Mouse (Mus musculus) bone marrow macrophage, adult 2 months (primary cell): ENCODE data around the gene Cdk14. TPM values are rescaled to one million over a fixed set of nuclear protein-coding genes. Genes with fewer than 3 reads are reported as not detected.

Source experiments
- H3K27ac ChIP-seq: 2 replicates; pipeline ENCODE4 v1.5.1; 2012; ENCODE audit warnings: low read depth, low read length; ENCODE audit not compliant: insufficient read depth
- H3K4me1 ChIP-seq: 2 replicates; pipeline ENCODE4 v1.6.1; 2012; ENCODE audit warnings: low read length; ENCODE audit not compliant: control insufficient read depth, insufficient read depth
- H3K4me3 ChIP-seq: 2 replicates; pipeline ENCODE4 v1.5.1; 2012; ENCODE audit warnings: mild to moderate bottlenecking, low read length, moderate library complexity; ENCODE audit not compliant: insufficient read depth
- CTCF ChIP-seq: IDR thresholded peaks from 2 replicates; pipeline ENCODE4 v1.5.1; 2012; ENCODE audit warnings: low read depth, mild to moderate bottlenecking, low read length, moderate library complexity
- POLR2A ChIP-seq: IDR thresholded peaks from 2 replicates; pipeline ENCODE4 v1.6.1; 2012; ENCODE audit warnings: mild to moderate bottlenecking, low read depth, low read length, borderline replicate concordance
- polyA plus RNA-seq: library from polyadenylated mRNA; stranded (reverse); fragments of >200 nt; gene quantifications from 2 replicates; pipeline ENCODE4 v1.2.4, GENCODE M21; 2012; ENCODE audit not compliant: missing spikeins, insufficient read depth, insufficient read length

Gene Cdk14
- polyA plus RNA-seq, 1 experiment, result 43.6 TPM

GRCm38 (mm10) chr5:4858032-4858641, 562.0 kb downstream of the Cdk14 start:
- no peak overlapping the region for H3K27ac ChIP-seq
- H3K4me1 ChIP-seq, result no peaks in the 10 kb centered on the region
- no peak overlapping the region for H3K4me3 ChIP-seq
- TF ChIP-seq CTCF, result no peak
- no peak for TF ChIP-seq POLR2A

GRCm38 (mm10) chr5:4853503-4853902, 566.6 kb downstream of the Cdk14 start:
- no peak overlapping the region for H3K27ac ChIP-seq
- no peak overlapping the region for H3K4me3 ChIP-seq
- TF ChIP-seq CTCF, result no peak
- TF ChIP-seq POLR2A, result no peak
- no peaks in the 10 kb centered on the region for H3K4me1 ChIP-seq

DNA sequence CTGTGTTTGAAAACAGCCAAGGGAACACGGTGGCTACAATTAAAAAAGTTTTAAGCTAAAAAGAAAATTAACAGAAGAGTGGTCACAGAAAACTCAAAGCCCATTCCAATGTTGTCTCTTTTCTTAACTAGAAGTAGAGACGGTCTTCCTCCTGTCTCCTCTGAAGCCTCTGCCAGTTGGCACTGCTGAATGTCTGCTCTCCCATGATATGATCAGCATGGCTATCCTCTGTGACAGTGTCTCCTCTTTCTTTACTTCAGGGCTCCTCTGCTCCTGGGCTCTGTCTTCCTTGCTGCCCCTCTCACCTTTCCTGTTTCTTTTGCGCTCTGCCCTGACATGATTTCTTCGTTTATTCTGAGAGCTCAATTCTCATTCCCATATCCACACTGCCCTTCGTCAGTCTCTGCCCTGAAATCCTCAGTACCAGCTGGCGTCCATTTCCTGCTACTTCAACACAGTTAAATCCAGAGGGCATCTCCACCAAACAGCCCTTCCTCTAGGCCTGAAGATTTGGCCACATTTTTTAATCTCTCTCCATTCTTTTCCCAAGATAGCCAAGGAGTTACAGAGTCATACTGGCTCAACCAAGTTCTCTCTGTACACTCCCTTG, 567.3 kb downstream of the Cdk14 start:
- TF ChIP-seq CTCF (no peak), POLR2A (no peak)
- Histone ChIP-seq H3K4me3 (no peak overlapping the region), H3K27ac (no peak overlapping the region), H3K4me1 (no peaks in the 10 kb centered on the region)

- TF ChIP-seq CTCF (no peak), POLR2A (no peak)
Observed at GRCm38 (mm10) chr5:4851934-4852710, 568.0 kb downstream of the Cdk14 start.

DNA sequence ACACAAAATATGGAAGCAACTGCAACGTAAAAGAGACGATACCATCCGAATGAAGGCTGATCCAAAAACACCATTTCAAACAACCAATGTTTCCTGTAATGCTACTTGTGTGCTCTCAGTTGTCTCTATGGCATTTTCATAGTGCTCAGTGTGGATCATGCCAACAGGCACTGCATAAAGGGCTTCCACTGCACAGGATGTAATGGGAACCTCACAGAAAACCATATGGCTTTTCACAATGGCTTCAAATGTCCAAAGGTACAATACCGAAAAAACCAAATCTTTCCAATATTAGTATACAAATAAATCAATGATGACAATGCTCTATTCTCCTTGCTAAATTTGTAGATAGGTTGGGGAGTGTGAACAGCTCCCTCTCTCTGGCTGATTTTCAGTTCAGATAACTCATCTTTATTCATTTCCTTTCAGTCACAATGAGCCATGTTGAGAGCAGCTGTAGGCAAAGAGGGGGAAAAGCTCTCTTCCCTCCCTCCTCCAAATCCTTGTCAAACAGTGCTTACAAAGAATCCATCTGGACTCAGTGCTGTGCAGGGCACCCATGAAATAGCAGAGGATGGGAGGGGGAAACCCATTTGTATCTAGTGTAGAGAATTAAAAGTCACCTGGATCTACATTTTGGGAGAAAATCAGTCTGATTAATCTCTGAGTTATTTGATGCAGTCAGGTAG, 568.7 kb downstream of the Cdk14 start:
- Histone ChIP-seq H3K27ac (no peak overlapping the region), H3K4me3 (no peak overlapping the region), H3K4me1 (no peaks in the 10 kb centered on the region)
- TF ChIP-seq CTCF (no peak), POLR2A (no peak)

More at GRCm38 (mm10) chr5:4851934-4852710, 568.0 kb downstream of the Cdk14 start:
- Histone ChIP-seq H3K4me1 (no peaks in the 10 kb centered on the region), H3K27ac (no peak overlapping the region), H3K4me3 (no peak overlapping the region)

GRCm38 (mm10) chr5:4834819-4835480, 585.2 kb downstream of the Cdk14 start:
- Histone ChIP-seq H3K4me3 (no peak overlapping the region), H3K4me1 (no peaks in the 10 kb centered on the region), H3K27ac (no peak overlapping the region)
- TF ChIP-seq POLR2A (no peak), CTCF (no peak)

DNA sequence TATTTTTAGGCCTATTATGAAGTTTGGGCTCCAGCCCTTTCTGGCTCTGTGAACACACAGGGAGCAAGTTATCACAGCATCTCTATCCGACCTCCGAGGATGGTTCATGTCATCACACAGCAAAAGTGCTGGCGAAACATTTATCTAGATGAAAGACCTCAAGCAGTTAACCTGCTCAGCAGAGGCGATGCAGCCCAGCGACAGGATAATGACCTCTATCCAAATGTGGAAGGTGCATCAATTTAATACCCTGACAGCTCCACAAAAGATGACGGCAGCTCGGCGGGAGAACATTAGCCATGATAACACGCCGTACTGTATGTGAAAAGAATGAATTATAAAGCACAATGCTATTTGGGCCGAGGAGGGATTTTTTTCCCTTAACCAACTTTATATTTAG, 586.2 kb downstream of the Cdk14 start:
- Histone ChIP-seq H3K4me1 (no peaks in the 10 kb centered on the region), H3K27ac (no peak overlapping the region), H3K4me3 (no peak overlapping the region)
- no peak for TF ChIP-seq CTCF
- TF ChIP-seq POLR2A, result no peak

GRCm38 (mm10) chr5:4826886-4827285, 593.2 kb downstream of the Cdk14 start:
- Histone ChIP-seq H3K27ac (no peak overlapping the region), H3K4me1 (no peaks in the 10 kb centered on the region), H3K4me3 (no peak overlapping the region)
- TF ChIP-seq CTCF (no peak), POLR2A (no peak)

DNA sequence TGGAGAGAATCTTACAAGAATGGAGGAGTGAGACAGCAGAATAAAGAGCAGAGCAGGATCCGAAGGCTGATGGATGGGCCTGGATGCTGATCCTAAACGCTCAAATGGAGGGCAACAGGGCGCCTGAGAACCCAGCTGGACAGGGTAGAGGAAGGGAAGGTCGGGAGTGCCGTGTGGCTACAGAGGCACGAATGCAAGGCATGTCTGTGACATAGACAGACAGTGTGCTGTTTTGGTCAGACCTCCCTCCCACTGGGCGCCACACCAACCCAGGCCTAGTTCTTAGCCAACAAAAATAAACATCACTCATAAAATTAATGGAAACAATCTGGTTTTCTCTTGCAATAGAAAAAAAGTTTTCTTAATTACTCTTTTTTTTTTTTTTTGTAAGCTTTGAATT, 594.2 kb downstream of the Cdk14 start:
- no peaks in the 10 kb centered on the region for H3K4me1 ChIP-seq
- H3K27ac ChIP-seq, result no peak overlapping the region
- no peak overlapping the region for H3K4me3 ChIP-seq
- TF ChIP-seq POLR2A, result no peak
- TF ChIP-seq CTCF, result no peak

- TF ChIP-seq POLR2A (no peak), CTCF (no peak)
- Histone ChIP-seq H3K27ac (no peak overlapping the region), H3K4me3 (no peak overlapping the region), H3K4me1 (no peaks in the 10 kb centered on the region)
Observed at GRCm38 (mm10) chr5:4825076-4825475, 595.0 kb downstream of the Cdk14 start.
